ENCODE assay signal across 9 mouse cellular contexts in the genomic region with DNA sequence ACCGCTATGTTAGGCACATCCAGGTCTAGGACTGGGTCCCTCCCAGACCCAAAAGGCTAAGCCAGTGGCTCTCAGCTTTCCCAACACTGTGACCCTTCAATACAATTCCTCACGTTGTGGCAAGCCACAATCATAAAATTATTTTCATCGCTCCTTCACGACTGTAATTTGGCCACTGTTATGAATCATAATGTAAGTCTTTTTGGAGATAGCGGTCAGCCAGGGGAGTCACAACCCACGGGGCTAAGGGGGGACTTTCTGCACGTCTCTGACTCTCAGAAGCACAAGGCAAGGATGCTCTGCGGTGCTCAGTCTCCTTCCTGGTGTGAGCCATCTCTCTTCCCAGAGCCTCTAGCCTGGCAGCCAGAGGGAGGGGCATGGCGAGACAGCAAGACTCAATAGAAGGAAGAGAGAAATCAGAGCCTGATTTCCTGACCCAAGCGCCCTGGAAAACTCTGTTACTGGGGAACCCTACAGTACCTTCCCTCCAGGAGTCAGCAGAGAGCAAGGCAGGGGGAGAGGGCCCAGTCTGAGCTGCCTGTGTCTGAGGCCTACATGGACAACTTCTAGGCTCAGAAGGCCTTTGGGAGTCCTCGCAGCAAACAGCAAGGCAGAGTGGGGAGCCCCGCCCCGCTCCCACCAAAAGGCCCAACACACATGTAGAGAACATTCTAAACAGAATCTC. TPM values are rescaled to one million over a fixed set of nuclear protein-coding genes. Genes with fewer than 3 reads are reported as not detected.
DNase-seq lines count a peak whose midpoint lies in the region; ATAC-seq and TF ChIP-seq lines count a peak whose summit lies in the region.
"Had no signal": no experiment of that assay in that cellular context is flagged by ENCODE, and none has a peak within 500 bp of the region (broad histone marks: within the 10 kb centered on the region; RNA-seq: fewer than 3 reads in every experiment).

No protein-coding gene starts in this region.

- H3K4me3 ChIP-seq in lung, embryonic 14.5 days (ENCODE audit: low read depth, low read length), result no peak overlapping the region
- H3K4me3 ChIP-seq in embryonic facial prominence, embryonic 12.5 days, result no peak overlapping the region
- 0 out of 2 replicates have a peak overlapping the region, but pooled peaks have one; percentile 40 for H3K4me3 ChIP-seq in limb, embryonic 10.5 days
- H3K4me3 ChIP-seq in olfactory bulb, adult 2 months (ENCODE audit: insufficient read depth, low read depth, low read length), result peak overlapping the region; percentile 36

- no peak for TF ChIP-seq POLR2A in olfactory bulb, adult 2 months (IDR thresholded peaks at IDR 0.05; ENCODE audit: insufficient read depth, low read depth, low read length)

- ATAC-seq in lung, embryonic 14.5 days (ENCODE audit: insufficient read depth), result peak; percentile 5; the same call in 1 of the 2 replicates
- no peak for ATAC-seq in embryonic facial prominence, embryonic 12.5 days (ENCODE audit: insufficient number of reproducible peaks, insufficient read depth, low FRiP score, low TSS enrichment)

- peak overlapping the region; percentile 59; the same call in 1 of the 2 replicates for H3K4me2 ChIP-seq in lung, embryonic 14.5 days
- peak overlapping the region; percentile 27; the same call in 1 of the 2 replicates for H3K4me2 ChIP-seq in embryonic facial prominence, embryonic 12.5 days (replicated peaks)

- peak overlapping the region; percentile 51; the same call in 1 of the 2 replicates for H3K27ac ChIP-seq in lung, embryonic 14.5 days (ENCODE audit: low read depth)
- H3K27ac ChIP-seq in embryonic facial prominence, embryonic 12.5 days, result peak overlapping the region; percentile 93
- peak overlapping the region; percentile 95 for H3K27ac ChIP-seq in limb, embryonic 10.5 days
- no peak overlapping the region for H3K27ac ChIP-seq in olfactory bulb, adult 2 months (ENCODE audit: insufficient read depth, low read depth, low read length)

- H3K9ac ChIP-seq in lung, embryonic 14.5 days, result peak overlapping the region; percentile 49
- H3K9ac ChIP-seq in embryonic facial prominence, embryonic 12.5 days, result peak overlapping the region; percentile 47

- peak; percentile 52 for TF ChIP-seq CTCF in lung, embryonic 14.5 days (IDR thresholded peaks at IDR 0.05; ENCODE audit: low read depth)
- no peak for TF ChIP-seq CTCF in olfactory bulb, adult 2 months (IDR thresholded peaks at IDR 0.05; ENCODE audit: insufficient read depth, low read depth, low read length)

- peaks cover 25% of the 10 kb centered on the region for H3K4me1 ChIP-seq in lung, embryonic 14.5 days (ENCODE audit: insufficient read depth)
- peaks cover 46% of the 10 kb centered on the region for H3K4me1 ChIP-seq in embryonic facial prominence, embryonic 12.5 days
- peaks cover 61% of the 10 kb centered on the region for H3K4me1 ChIP-seq in limb, embryonic 10.5 days
- peaks cover 29% of the 10 kb centered on the region for H3K4me1 ChIP-seq in olfactory bulb, adult 2 months (ENCODE audit: control insufficient read depth, insufficient read depth, low read length)

- H3K27me3 ChIP-seq in lung, embryonic 14.5 days (ENCODE audit: insufficient read depth, low read length), result no peaks in the 10 kb centered on the region
- no peaks in the 10 kb centered on the region for H3K27me3 ChIP-seq in embryonic facial prominence, embryonic 12.5 days
- H3K27me3 ChIP-seq in limb, embryonic 10.5 days (ENCODE audit: low read depth, poor library complexity, severe bottlenecking), result 0 out of 2 replicates have a peak, but pooled peaks cover 5% of the 10 kb centered on the region

- no peaks in the 10 kb centered on the region for H3K36me3 ChIP-seq in lung, embryonic 14.5 days (ENCODE audit: insufficient read depth)
- peaks cover 62% of the 10 kb centered on the region for H3K36me3 ChIP-seq in embryonic facial prominence, embryonic 12.5 days
- peaks cover 90% of the 10 kb centered on the region for H3K36me3 ChIP-seq in limb, embryonic 10.5 days

- 62% methylated on average over 13 of the region's 13 CpGs for WGBS in lung, embryonic 14.5 days
- 33% methylated on average over 13 of the region's 13 CpGs for WGBS in embryonic facial prominence, embryonic 12.5 days
- WGBS in limb, embryonic 10.5 days, result 42% methylated on average over 13 of the region's 13 CpGs
- 52% methylated on average over 13 of the region's 13 CpGs for WGBS in olfactory bulb, adult 2 months

- peak; percentile 50 for DNase-seq in lung, embryonic 14.5 days
- DNase-seq in lung, adult 18-20 months, result no peak
- no peak for DNase-seq in limb, embryonic 10.5 days (ENCODE audit: low spot score)
- no peak for DNase-seq in right cerebral cortex, postnatal 4 days
- DNase-seq in ovary, postnatal 10 days (ENCODE audit: low spot score), result no peak
- no peak for DNase-seq in cerebellum, adult 9-10 months

- H3K9me3 ChIP-seq in lung, embryonic 14.5 days (ENCODE audit: low read depth, low read length), result no peaks in the 10 kb centered on the region
- H3K9me3 ChIP-seq in embryonic facial prominence, embryonic 12.5 days, result no peaks in the 10 kb centered on the region
- no peaks in the 10 kb centered on the region for H3K9me3 ChIP-seq in limb, embryonic 10.5 days (replicated peaks)

RNA-seq across cellular contexts. Expression of a gene that starts 12.3 kb away (rescaled TPM):
- polyA plus RNA-seq in lung, embryonic 14.5 days (2014; fragmentation: Nextera tagmentation; extraction: Ambion mirVana), result 29.3 and 33.3 TPM in 2 replicates
- 377 and 433 TPM in 2 replicates for polyA plus RNA-seq in embryonic facial prominence, embryonic 12.5 days (2016; fragmentation: Nextera tagmentation; extraction: Ambion mirVana)
- 72.8 and 186 TPM in 2 replicates for polyA plus RNA-seq in limb, embryonic 10.5 days (2016; fragmentation: Nextera tagmentation; extraction: Ambion mirVana)
- polyA plus RNA-seq in olfactory bulb, adult 2 months (2012; ENCODE audit: insufficient read depth, insufficient read length, low replicate concordance, missing spikeins), result not detected in 2 replicates
- polyA plus RNA-seq: large intestine, adult 2 months had no signal

RNA-seq across cellular contexts. Expression of a gene that starts 28.2 kb away (rescaled TPM):
- polyA plus RNA-seq in lung, embryonic 14.5 days (2014; fragmentation: Nextera tagmentation; extraction: Ambion mirVana), result 31.4 and 35.1 TPM in 2 replicates
- polyA plus RNA-seq in embryonic facial prominence, embryonic 12.5 days (2016; fragmentation: Nextera tagmentation; extraction: Ambion mirVana), result 35.9 and 37.6 TPM in 2 replicates
- 29.8 and 34.9 TPM in 2 replicates for polyA plus RNA-seq in limb, embryonic 10.5 days (2016; fragmentation: Nextera tagmentation; extraction: Ambion mirVana)
- polyA plus RNA-seq in olfactory bulb, adult 2 months (2012; ENCODE audit: insufficient read depth, insufficient read length, low replicate concordance, missing spikeins), result not detected in 2 replicates

Comparison
In these comparisons a context has a peak if more than half of its experiments do, and no peak if none do; other contexts are left out.
1. H3K4me3 ChIP-seq: peak in limb, embryonic 10.5 days (single experiment) and olfactory bulb, adult 2 months (single experiment); none in lung, embryonic 14.5 days (single experiment) and embryonic facial prominence, embryonic 12.5 days (single experiment).
2. RNA of a gene that starts 12.3 kb away (polyA plus RNA-seq): 377 to 433 TPM in embryonic facial prominence, embryonic 12.5 days, 72.8 to 186 TPM in limb, embryonic 10.5 days and 29.3 to 33.3 TPM in lung, embryonic 14.5 days; not detected in olfactory bulb, adult 2 months; every median in the first group is over 10 times any median in the second.
3. RNA of a gene that starts 28.2 kb away (polyA plus RNA-seq): 35.9 to 37.6 TPM in embryonic facial prominence, embryonic 12.5 days, 31.4 to 35.1 TPM in lung, embryonic 14.5 days and 29.8 to 34.9 TPM in limb, embryonic 10.5 days; not detected in olfactory bulb, adult 2 months; every median in the first group is over 10 times any median in the second.